ENCODE assay signal across 8 mouse cellular contexts in the genomic region with DNA sequence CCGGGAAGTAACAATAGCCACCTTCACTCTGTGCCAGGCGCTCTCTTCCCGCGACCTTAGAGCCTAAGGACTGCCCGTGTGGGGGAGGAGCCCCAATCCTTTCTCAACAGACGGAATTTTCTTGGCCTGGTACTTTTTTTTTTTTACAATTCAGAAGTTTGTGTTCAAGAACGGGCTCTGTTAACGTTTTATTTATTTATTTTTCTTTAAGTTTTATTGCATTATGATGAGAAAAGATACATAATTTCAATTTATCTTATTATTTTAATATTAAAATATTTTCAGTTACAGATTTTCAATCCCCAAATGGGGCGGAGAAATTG. TPM values are rescaled to one million over a fixed set of nuclear protein-coding genes. Genes with fewer than 3 reads are reported as not detected.
A peak's percentile ranks its signal among the peaks of the same experiment; 100 is the strongest.
DNase-seq lines count a peak whose midpoint lies in the region; ATAC-seq and TF ChIP-seq lines count a peak whose summit lies in the region.

A gene (minus strand): TSS at position 14 of the 323 bp plus-strand sequence.

- no peak for TF ChIP-seq CTCF in testis, adult 2 months (IDR thresholded peaks at IDR 0.05; ENCODE audit: control insufficient read depth, insufficient read depth, insufficient replicate concordance, low read depth, low read length)

- peak within 1 kb of the TSS; percentile 55 for H3K9ac ChIP-seq in limb, embryonic 14.5 days (ENCODE audit: low read depth, low read length, severe bottlenecking)
- H3K9ac ChIP-seq in stomach, embryonic 16.5 days (ENCODE audit: low read length) = peak within 1 kb of the TSS; percentile 71

- H3K4me2 ChIP-seq in limb, embryonic 14.5 days (replicated peaks; ENCODE audit: low read depth, low read length, severe bottlenecking) = peak within 1 kb of the TSS; percentile 98
- peak within 1 kb of the TSS; percentile 97 for H3K4me2 ChIP-seq in stomach, embryonic 16.5 days (ENCODE audit: low read depth, low read length)

- DNase-seq in testis, postnatal 14 days (ENCODE audit: low spot score) = no peak
- DNase-seq in limb, embryonic 14.5 days (ENCODE audit: low spot score) = no peak
- no peak for DNase-seq in thymus, postnatal 25 days
- no peak for DNase-seq in gastrocnemius, postnatal 25 days

- H3K27ac ChIP-seq in testis, adult 2 months (ENCODE audit: control insufficient read depth, insufficient read depth, low read depth, low read length) = no peak within 1 kb of the TSS
- H3K27ac ChIP-seq in limb, embryonic 14.5 days (replicated peaks; ENCODE audit: low read depth, low read length) = no peak within 1 kb of the TSS
- H3K27ac ChIP-seq in stomach, embryonic 16.5 days (ENCODE audit: low read length) = no peak within 1 kb of the TSS

- ATAC-seq in erythroblast, adult 5-6 weeks (replicated peaks; ENCODE audit: low FRiP score, poor library complexity, severe bottlenecking) = no peak
- ATAC-seq in limb, embryonic 14.5 days (ENCODE audit: low FRiP score, low read depth) = peak; percentile 38; the same call in 1 of the 2 replicates
- no peak for ATAC-seq in stomach, embryonic 16.5 days (ENCODE audit: insufficient read depth, low FRiP score)

- H3K9me3 ChIP-seq in erythroblast, embryonic 14.5 days (ENCODE audit: control insufficient read depth, low read length) = no peaks in the 10 kb centered on the region
- H3K9me3 ChIP-seq in limb, embryonic 14.5 days (ENCODE audit: control insufficient read depth, low read length) = no peaks in the 10 kb centered on the region
- no peaks in the 10 kb centered on the region for H3K9me3 ChIP-seq in stomach, embryonic 16.5 days (replicated peaks; ENCODE audit: control insufficient read depth, low read length)

- H3K4me3 ChIP-seq in erythroblast, embryonic 14.5 days (replicated peaks) = peak within 1 kb of the TSS; percentile 66
- H3K4me3 ChIP-seq in testis, adult 2 months (ENCODE audit: control insufficient read depth, low read depth, low read length) = peak within 1 kb of the TSS; percentile 39
- peak within 1 kb of the TSS; percentile 52 for H3K4me3 ChIP-seq in limb, embryonic 14.5 days (replicated peaks; ENCODE audit: low read length)
- peak within 1 kb of the TSS; percentile 60 for H3K4me3 ChIP-seq in stomach, embryonic 16.5 days (replicated peaks; ENCODE audit: low read length)

- H3K27me3 ChIP-seq in erythroblast, embryonic 14.5 days (ENCODE audit: control insufficient read depth) = peaks cover 26% of the 10 kb centered on the region
- H3K27me3 ChIP-seq in testis, adult 2 months (ENCODE audit: control insufficient read depth, insufficient read depth, low read length) = no peaks in the 10 kb centered on the region
- peaks cover 13% of the 10 kb centered on the region; the same call in 1 of the 2 replicates for H3K27me3 ChIP-seq in limb, embryonic 14.5 days (ENCODE audit: control insufficient read depth, insufficient read depth, low read length)
- peaks cover 15% of the 10 kb centered on the region; the same call in 1 of the 2 replicates for H3K27me3 ChIP-seq in stomach, embryonic 16.5 days (ENCODE audit: control insufficient read depth, insufficient read depth, low read length)

- H3K4me1 ChIP-seq in erythroblast, embryonic 14.5 days (ENCODE audit: control insufficient read depth) = peaks cover 46% of the 10 kb centered on the region
- H3K4me1 ChIP-seq in testis, adult 2 months (ENCODE audit: control insufficient read depth, insufficient read depth, low read length) = peaks cover 20% of the 10 kb centered on the region
- H3K4me1 ChIP-seq in limb, embryonic 14.5 days (ENCODE audit: control insufficient read depth, insufficient read depth, low read length) = peaks cover 4% of the 10 kb centered on the region; the same call in 1 of the 2 replicates
- H3K4me1 ChIP-seq in stomach, embryonic 16.5 days (ENCODE audit: control insufficient read depth, insufficient read depth, low read length) = peaks cover 11% of the 10 kb centered on the region; the same call in 1 of the 2 replicates

- TF ChIP-seq POLR2A in testis, adult 2 months (IDR thresholded peaks at IDR 0.05; ENCODE audit: control insufficient read depth, low read depth, low read length) = no peak
- TF ChIP-seq POLR2A in limb, embryonic 14.5 days (IDR thresholded peaks at IDR 0.05; ENCODE audit: borderline replicate concordance, extremely low read depth, insufficient read depth, insufficient read length) = no peak

- 11% methylated on average over 9 of the region's 9 CpGs for WGBS in limb, embryonic 14.5 days
- 12% methylated on average over 9 of the region's 9 CpGs for WGBS in stomach, embryonic 16.5 days

- no peaks in the 10 kb centered on the region; the same call in 1 of the 2 replicates for H3K36me3 ChIP-seq in erythroblast, embryonic 14.5 days (ENCODE audit: control insufficient read depth)
- H3K36me3 ChIP-seq in testis, adult 2 months (ENCODE audit: control insufficient read depth, insufficient read depth, low read length) = no peaks in the 10 kb centered on the region
- peaks cover 7% of the 10 kb centered on the region; the same call in 1 of the 2 replicates for H3K36me3 ChIP-seq in limb, embryonic 14.5 days (ENCODE audit: control insufficient read depth, insufficient read depth, low read length)
- no peaks in the 10 kb centered on the region for H3K36me3 ChIP-seq in stomach, embryonic 16.5 days (ENCODE audit: control insufficient read depth, insufficient read depth, low read length)

RNA-seq across cellular contexts. Expression of the gene that starts here (rescaled TPM):
- polyA plus RNA-seq in erythroblast, embryonic 14.5 days (2012) = not detected in 2 replicates
- total RNA-seq in erythroblast, adult 5-6 weeks (2015; ENCODE audit: low replicate concordance) = not detected in 2 replicates
- total RNA-seq in erythroblast, adult 5-6 weeks (2017; ENCODE audit: low replicate concordance) = not detected in 2 replicates
- polyA plus RNA-seq in testis, adult 2 months (2012; rRNA removed) = 2.0 and 3.5 TPM in 2 replicates
- 0.57 and 0.79 TPM in 2 replicates for polyA plus RNA-seq in limb, embryonic 14.5 days (2012; rRNA removed)
- polyA plus RNA-seq in limb, embryonic 14.5 days (2014; fragmentation: Nextera tagmentation; extraction: Ambion mirVana) = 0.39 and 1.1 TPM in 2 replicates
- polyA plus RNA-seq in stomach, embryonic 16.5 days (2015; fragmentation: Nextera tagmentation; extraction: Ambion mirVana) = 0.57 and 0.94 TPM in 2 replicates
- 1 to 10 TPM; 2.0 to 2.3 TPM for total RNA-seq in gastrocnemius, postnatal 25 days (2021)
